Mouse (Mus musculus) effector memory CD4-positive, alpha-beta T cell, adult 7 months (primary cell): ENCODE measurements around the gene Mcidas. TPM values are rescaled to one million over a fixed set of nuclear protein-coding genes. Genes with fewer than 3 reads are reported as not detected.

Source experiments
- polyA plus RNA-seq: library from polyadenylated mRNA; unstranded; fragments of 100-300 nt; shearing (Covaris generic); gene quantifications from one replicate; pipeline ENCODE4 v1.2.1, GENCODE M21; 2017

Mcidas gene
- 0.21 TPM for polyA plus RNA-seq

DNA sequence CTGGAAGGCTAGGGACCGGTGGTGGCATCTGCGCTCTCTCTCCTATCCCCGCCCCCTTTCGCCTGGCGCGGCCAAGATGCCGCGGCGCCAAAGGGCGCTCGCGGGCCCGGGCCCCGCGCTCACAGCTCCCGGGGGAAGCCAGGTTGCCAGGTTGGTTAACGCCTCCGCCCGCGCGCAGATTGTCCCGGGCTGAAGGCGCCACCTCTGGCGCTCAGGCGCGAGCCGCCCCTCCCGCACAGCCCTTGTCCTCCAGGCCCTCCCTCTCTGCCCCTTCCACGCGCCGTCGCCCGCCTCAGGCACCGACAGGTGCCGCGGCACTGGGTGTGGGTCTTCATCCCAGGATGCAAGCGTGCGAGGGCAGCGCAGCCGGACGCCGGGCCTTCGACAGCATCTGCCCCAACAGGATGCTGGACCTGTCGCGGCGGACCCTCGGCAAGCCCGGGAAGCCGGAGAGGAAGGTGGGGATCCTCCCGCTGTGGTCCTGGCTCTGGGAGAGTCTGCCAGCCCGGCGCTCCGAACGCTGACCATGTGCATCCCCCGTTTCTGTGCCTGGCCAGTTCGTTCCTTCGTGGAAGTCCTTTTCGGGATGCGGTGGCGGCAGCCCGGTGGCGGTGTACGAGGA lies at the start of gene Mcidas:
TSS of gene Mcidas (plus strand) at position 315 of the 622 bp plus-strand sequence.

DNA sequence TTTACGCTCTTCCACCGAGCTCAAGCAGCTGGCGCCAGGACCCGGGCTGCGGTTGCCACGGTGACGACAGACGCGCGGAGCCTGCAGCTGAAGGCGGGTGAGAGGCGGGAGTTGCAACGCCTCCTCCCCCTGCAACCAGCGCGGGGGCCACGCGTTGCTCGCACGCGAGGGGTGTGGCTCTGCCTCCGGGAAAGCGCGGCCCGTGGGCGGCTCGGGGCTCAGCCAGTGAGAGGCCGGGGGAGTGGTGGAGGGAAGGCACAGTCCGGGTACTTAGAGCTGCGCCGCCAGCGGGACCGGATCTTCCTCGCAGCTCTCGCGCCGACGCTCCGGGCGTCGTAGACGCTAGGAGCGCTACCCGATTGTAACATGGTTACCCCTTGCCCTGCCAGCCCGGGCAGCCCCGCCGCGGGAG lies 6.1 kb upstream of the Mcidas start, which contains the start of gene Ccno:
TSS of gene Ccno (plus strand) at position 271 of the 412 bp plus-strand sequence.

DNA sequence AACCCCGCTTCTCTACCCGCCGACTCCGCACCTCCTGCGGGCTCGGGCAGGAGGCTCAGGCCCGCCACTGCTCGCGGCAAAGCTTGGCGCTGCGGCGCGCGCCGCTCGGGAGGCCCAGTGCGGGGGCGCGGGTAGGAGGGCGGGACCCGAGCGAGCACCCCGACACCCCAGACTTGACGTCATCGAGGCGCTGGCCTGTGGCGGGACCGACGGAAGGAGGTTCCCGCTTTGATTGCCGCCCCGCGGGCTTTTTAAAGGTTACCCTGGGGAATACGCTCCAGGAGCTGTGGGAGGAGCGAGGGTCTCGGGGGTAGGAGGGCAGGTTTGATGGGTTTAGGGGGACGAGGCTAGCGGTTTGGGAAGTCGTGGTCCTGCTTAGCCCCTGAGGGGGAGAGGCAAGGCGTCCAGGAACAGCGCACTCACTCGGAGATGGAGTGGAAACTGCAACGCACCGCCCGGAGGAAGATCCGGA lies 41.3 kb downstream of the Mcidas start, which contains the start of gene Cdc20b:
TSS of gene Cdc20b (plus strand) at position 162 of the 472 bp plus-strand sequence.

DNA sequence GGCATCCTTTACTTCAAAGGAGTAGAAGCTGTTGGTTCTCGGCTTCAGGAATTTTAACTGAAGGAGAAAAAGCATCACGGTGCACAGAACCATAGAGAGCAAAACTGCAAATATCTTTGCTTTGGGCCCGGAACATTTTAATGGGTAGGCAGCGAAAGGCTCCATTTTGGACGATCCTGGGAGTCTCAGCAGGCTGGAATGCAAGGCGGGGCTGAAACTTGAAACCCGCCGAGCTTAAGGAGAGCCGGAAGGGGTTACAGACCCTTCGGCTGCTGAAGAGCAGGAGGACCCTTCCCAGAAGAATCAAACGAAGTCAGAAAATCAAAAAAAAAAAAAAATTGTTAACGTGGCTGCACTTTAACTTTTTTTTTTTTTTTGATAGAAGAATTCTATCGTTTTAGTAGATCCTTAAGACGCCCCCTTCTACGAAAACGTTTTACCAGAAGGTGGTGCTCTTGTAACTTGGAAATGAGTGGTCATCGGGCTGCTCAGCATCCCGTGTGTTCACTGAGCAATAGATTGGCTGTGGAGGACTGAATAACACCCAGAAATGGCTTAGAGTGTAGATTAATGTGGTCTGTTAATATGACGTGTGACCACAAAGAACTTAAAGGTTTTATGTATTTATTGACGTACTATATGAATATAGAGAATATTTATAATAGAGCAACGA lies 52.7 kb downstream of the Mcidas start, which contains the start of gene Gpx8:
TSS of gene Gpx8 (minus strand) at position 200 of the 673 bp plus-strand sequence.

Other genes starting within 250 kb of the Mcidas start
- not detected for gene Plpp1, start 193.1 kb upstream of the Mcidas start, polyA plus RNA-seq
- gene Mtrex, start 66.4 kb upstream of the Mcidas start, polyA plus RNA-seq = 65.1 TPM
- 17.4 TPM for gene Dhx29, start 66.4 kb upstream of the Mcidas start, polyA plus RNA-seq
- 1.5 TPM for gene Ccno, start 6.0 kb upstream of the Mcidas start, polyA plus RNA-seq
- gene Cdc20b, start 41.3 kb downstream of the Mcidas start, polyA plus RNA-seq = not detected
- gene Gpx8, start 52.6 kb downstream of the Mcidas start, polyA plus RNA-seq = not detected
- gene Gzma, start 107.1 kb downstream of the Mcidas start, polyA plus RNA-seq = 1.6 TPM
- gene Esm1, start 215.8 kb downstream of the Mcidas start, polyA plus RNA-seq = 2.0 TPM
- 22.6 TPM for gene Gzmk, start 232.1 kb downstream of the Mcidas start, polyA plus RNA-seq